Mouse (Mus musculus) liver, postnatal 0 days (tissue): Measurements from ENCODE around the gene Zbtb9. TPM values are rescaled to one million over a fixed set of nuclear protein-coding genes. Genes with fewer than 3 reads are reported as not detected.
"Not testable (repeated sequence)": the region's sequence is repeated elsewhere in the genome, so short reads cannot be mapped to it uniquely, and the experiment has no call there.

Source experiments
- ATAC-seq: fragments of 200-750 bp; cut with Nextera tagmentation; 2 replicates; pipeline ENCODE4 v1.8.0; 2017; ENCODE audit warnings: mild to moderate bottlenecking, moderate library complexity
- DNase-seq: peaks from one replicate; pipeline ENCODE4 v3.0.0-alpha.2; 2016
- H3K27ac ChIP-seq: fragments of 300-500 bp; sonication (generic); 2 replicates; pipeline ENCODE4 v1.5.1; 2014; ENCODE audit warnings: antibody characterized with exemption, moderate library complexity, mild to moderate bottlenecking, low read depth
- H3K27me3 ChIP-seq: fragments of 300-500 bp; sonication (generic); 2 replicates; pipeline ENCODE4 v1.6.1; 2014; ENCODE audit warnings: low read length, control low read depth, mixed read lengths; ENCODE audit not compliant: insufficient read depth
- H3K36me3 ChIP-seq: fragments of 300-500 bp; sonication (generic); replicated peaks from 2 replicates; pipeline ENCODE4 v1.6.1; 2014; ENCODE audit warnings: mild to moderate bottlenecking, control low read depth, low read length, moderate library complexity, mixed read lengths; ENCODE audit not compliant: insufficient read depth
- H3K4me1 ChIP-seq: fragments of 300-500 bp; sonication (generic); 2 replicates; pipeline ENCODE4 v1.6.1; 2014; ENCODE audit warnings: antibody characterized with exemption, mild to moderate bottlenecking, control low read depth; ENCODE audit not compliant: insufficient read depth
- H3K4me2 ChIP-seq: fragments of 300-500 bp; sonication (generic); 2 replicates; pipeline ENCODE4 v1.6.1; 2014; ENCODE audit warnings: low read depth, mild to moderate bottlenecking, low read length, moderate library complexity, mixed read lengths
- H3K4me3 ChIP-seq: fragments of 300-500 bp; sonication (generic); 2 replicates; pipeline ENCODE4 v1.5.1; 2014; ENCODE audit warnings: low read depth, low read length
- H3K9ac ChIP-seq: fragments of 300-500 bp; sonication (generic); replicated peaks from 2 replicates; pipeline ENCODE4 v1.6.1; 2014; ENCODE audit warnings: mild to moderate bottlenecking, moderate library complexity
- H3K9me3 ChIP-seq: fragments of 300-500 bp; sonication (generic); 2 replicates; pipeline ENCODE4 v1.6.1; 2016; ENCODE audit warnings: mild to moderate bottlenecking, control low read depth, low read length, mixed read lengths
- CTCF ChIP-seq: sonication (generic); IDR thresholded peaks from 2 replicates; pipeline ENCODE4 v1.5.1; 2016; ENCODE audit warnings: antibody characterized with exemption, low read depth
- EP300 ChIP-seq: IDR thresholded peaks from 2 replicates; pipeline ENCODE4 v1.6.1; 2016; ENCODE audit warnings: antibody characterized with exemption, low read depth, mild to moderate bottlenecking
- WGBS: fragments of 180-500 bp; shearing (Covaris S2); extraction: QIAGEN DNeasy Blood & Tissue Kit; methylation state at CpG from one replicate; pipeline ENCODE4 v1.1.7; 2014; ENCODE audit not compliant: insufficient replicate concordance; 5-methylcytosine and 5-hydroxymethylcytosine counted together
- polyA plus RNA-seq: library from polyadenylated mRNA; unstranded; fragments of >200 nt; fragmentation: Nextera tagmentation; extraction: Ambion mirVana; gene quantifications from 2 replicates; pipeline ENCODE4 v1.2.1, GENCODE M21; 2015

Gene Zbtb9
- polyA plus RNA-seq, 1 experiment from 2014 or later, result 4.4 TPM

- H3K27me3 ChIP-seq, result no peaks in the 10 kb centered on the region
- no peaks in the 10 kb centered on the region for H3K9me3 ChIP-seq
- H3K4me1 ChIP-seq, result peaks cover 18% of the 10 kb centered on the region
- peak overlapping the region; percentile 87; the same call in 1 of the 2 replicates for H3K9ac ChIP-seq
- H3K27ac ChIP-seq, result no peak overlapping the region
- no peak for ATAC-seq
- H3K36me3 ChIP-seq, result peaks cover 13% of the 10 kb centered on the region
- TF ChIP-seq CTCF (no peak), EP300 (no peak)
- 85% methylated on average over 15 of the region's 15 CpGs for WGBS
- H3K4me3 ChIP-seq, result no peak overlapping the region
- DNase-seq, result no peak
- peak overlapping the region; percentile 100; the same call in 1 of the 2 replicates for H3K4me2 ChIP-seq
Observed at GRCm38 (mm10) chr17:26974547-26974946, 1.6 kb downstream of the Zbtb9 start.

GRCm38 (mm10) chr17:26975415-26975814, 2.4 kb downstream of the Zbtb9 start:
- TF ChIP-seq EP300, result no peak
- peak; percentile 60 for TF ChIP-seq CTCF
- no peak for DNase-seq
- Histone ChIP-seq H3K4me2 (no peak overlapping the region), H3K9ac (no peak overlapping the region), H3K4me1 (peaks cover 18% of the 10 kb centered on the region), H3K27me3 (no peaks in the 10 kb centered on the region), H3K36me3 (peaks cover 13% of the 10 kb centered on the region), H3K4me3 (no peak overlapping the region), H3K9me3 (no peaks in the 10 kb centered on the region), H3K27ac (no peak overlapping the region)
- ATAC-seq, result no peak

DNA sequence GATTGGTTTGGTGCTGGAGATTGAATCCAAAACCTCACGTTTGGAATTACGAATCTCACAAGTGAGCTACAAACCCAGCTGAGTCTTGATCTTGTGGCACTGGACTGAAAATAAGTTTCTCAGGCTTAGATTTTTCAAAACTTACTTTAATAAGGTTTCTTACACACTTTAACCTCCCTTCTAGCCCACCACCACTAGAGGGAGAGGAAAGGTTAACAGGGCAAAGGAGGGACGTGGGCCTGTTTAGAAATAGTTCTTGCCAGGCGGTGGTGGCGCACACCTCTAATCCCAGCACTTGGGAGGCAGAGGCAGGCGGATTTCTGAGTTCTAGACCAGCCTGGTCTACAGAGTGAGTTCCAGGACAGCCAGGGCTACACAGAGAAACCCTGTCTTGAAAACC, 4.4 kb downstream of the Zbtb9 start:
- H3K27me3 ChIP-seq, H3K9me3 ChIP-seq, H3K9ac ChIP-seq, DNase-seq, ATAC-seq, H3K27ac ChIP-seq, H3K4me3 ChIP-seq, H3K4me2 ChIP-seq: not testable (repeated sequence)
- H3K4me1 ChIP-seq, result peaks cover 10% of the 10 kb centered on the region
- peaks cover 13% of the 10 kb centered on the region for H3K36me3 ChIP-seq
- WGBS, result 82% methylated on average over 6 of the region's 6 CpGs
- peak; percentile 26; the same call in 1 of the 2 replicates for TF ChIP-seq CTCF

GRCm38 (mm10) chr17:26979426-26979825, 6.5 kb downstream of the Zbtb9 start:
- no peak overlapping the region for H3K27ac ChIP-seq
- 43% methylated on average over 2 of the region's 2 CpGs for WGBS
- H3K9me3 ChIP-seq, result no peaks in the 10 kb centered on the region
- H3K9ac ChIP-seq, result no peak overlapping the region
- H3K4me2 ChIP-seq, result no peak overlapping the region
- peaks cover under 1% of the 10 kb centered on the region for H3K4me1 ChIP-seq
- no peaks in the 10 kb centered on the region for H3K27me3 ChIP-seq
- peaks cover 13% of the 10 kb centered on the region for H3K36me3 ChIP-seq
- ATAC-seq, result no peak
- TF ChIP-seq CTCF, result no peak
- no peak overlapping the region for H3K4me3 ChIP-seq
- no peak for DNase-seq

- Histone ChIP-seq H3K4me2 (no peak overlapping the region), H3K4me1 (no peaks in the 10 kb centered on the region), H3K27ac (no peak overlapping the region), H3K9me3 (no peaks in the 10 kb centered on the region), H3K4me3 (no peak overlapping the region), H3K9ac (no peak overlapping the region), H3K27me3 (no peaks in the 10 kb centered on the region), H3K36me3 (peaks cover 7% of the 10 kb centered on the region)
- TF ChIP-seq EP300 (no peak), CTCF (no peak)
- 31% methylated on average over 2 of the region's 2 CpGs for WGBS
- DNase-seq, result no peak
- no peak for ATAC-seq
Observed at GRCm38 (mm10) chr17:26981050-26981449, 8.1 kb downstream of the Zbtb9 start.

- 88% methylated on average over 4 of the region's 4 CpGs for WGBS
- Histone ChIP-seq H3K36me3 (no peaks in the 10 kb centered on the region; the same call in 1 of the 2 replicates), H3K4me3 (no peak overlapping the region), H3K9me3 (0 out of 2 replicates have a peak, but pooled peaks cover 2% of the 10 kb centered on the region), H3K4me1 (no peaks in the 10 kb centered on the region), H3K4me2 (no peak overlapping the region), H3K9ac (no peak overlapping the region), H3K27me3 (no peaks in the 10 kb centered on the region), H3K27ac (no peak overlapping the region)
- DNase-seq (no peak), ATAC-seq (no peak)
- TF ChIP-seq CTCF, result no peak
Observed at GRCm38 (mm10) chr17:26983382-26983781, 10.4 kb downstream of the Zbtb9 start.
